Comparison of ENCODE assay signal across 8 mouse cellular contexts in genomic region chr5:121711174-121711927, GRCm38 (mm10). TPM values are rescaled to one million over a fixed set of nuclear protein-coding genes. Genes with fewer than 3 reads are reported as not detected.
A peak's percentile ranks its signal among the peaks of the same experiment; 100 is the strongest.
DNase-seq lines count a peak whose midpoint lies in the region; ATAC-seq and TF ChIP-seq lines count a peak whose summit lies in the region.

Atxn2 (plus strand) TSS chr5:121711337.

- DNase-seq in G1E (ENCODE audit: low spot score), result peak; percentile 93
- peak; percentile 72 to 85 for DNase-seq in cerebellum, adult 18-20 months
- peak; percentile 88 for DNase-seq in forebrain, postnatal 0 days
- DNase-seq in heart, postnatal 36 days, result peak; percentile 85 to 96
- peak; percentile 70 to 81 for DNase-seq in layer of hippocampus, adult 2 months (ENCODE audit: low spot score in 2 of 2)
- peak; percentile 88 for DNase-seq in lung, adult 2 months
- DNase-seq in testis, postnatal 14 days (ENCODE audit: low spot score), result peak; percentile 91

- WGBS in forebrain, postnatal 0 days, result under 1% methylated on average over 52 of the region's 103 CpGs
- WGBS in lung, adult 2 months, result under 1% methylated on average over 44 of the region's 103 CpGs
- WGBS in neural tube, embryonic 15.5 days, result under 1% methylated on average over 86 of the region's 103 CpGs

- H3K4me3 ChIP-seq in G1E (ENCODE audit: low read depth, low read length), result peak within 1 kb of the TSS; percentile 90
- peak within 1 kb of the TSS; percentile 86 for H3K4me3 ChIP-seq in forebrain, postnatal 0 days (ENCODE audit: low read depth, low read length)
- H3K4me3 ChIP-seq in layer of hippocampus, adult 2 months, result peak within 1 kb of the TSS; percentile 86
- H3K4me3 ChIP-seq in lung, adult 2 months (replicated peaks; ENCODE audit: extremely low read depth, low read depth, low read length), result peak within 1 kb of the TSS; percentile 87
- peak within 1 kb of the TSS; percentile 91 for H3K4me3 ChIP-seq in neural tube, embryonic 15.5 days (replicated peaks)

- peak within 1 kb of the TSS; percentile 99 for H3K27ac ChIP-seq in forebrain, postnatal 0 days (ENCODE audit: low read depth, low read length)
- H3K27ac ChIP-seq in layer of hippocampus, adult 2 months, result peak within 1 kb of the TSS; percentile 97
- H3K27ac ChIP-seq in neural tube, embryonic 15.5 days (replicated peaks), result peak within 1 kb of the TSS; percentile 98

- no peaks in the 10 kb centered on the region for H3K9me3 ChIP-seq in G1E (replicated peaks)
- no peaks in the 10 kb centered on the region for H3K9me3 ChIP-seq in forebrain, postnatal 0 days (ENCODE audit: low read length)
- no peaks in the 10 kb centered on the region for H3K9me3 ChIP-seq in neural tube, embryonic 15.5 days (replicated peaks)

- peak; percentile 66 for ATAC-seq in G1E (ENCODE audit: extremely low read depth, insufficient number of reproducible peaks, low FRiP score, poor library complexity, severe bottlenecking)
- ATAC-seq in forebrain, postnatal 0 days, result peak; percentile 76
- ATAC-seq in neural tube, embryonic 15.5 days (ENCODE audit: low FRiP score), result peak; percentile 72

- H3K9ac ChIP-seq in forebrain, postnatal 0 days, result peak within 1 kb of the TSS; percentile 83
- peak within 1 kb of the TSS; percentile 97 for H3K9ac ChIP-seq in neural tube, embryonic 15.5 days (replicated peaks)

- H3K27me3 ChIP-seq in G1E (ENCODE audit: insufficient read depth, low read length), result no peaks in the 10 kb centered on the region
- no peaks in the 10 kb centered on the region for H3K27me3 ChIP-seq in forebrain, postnatal 0 days (ENCODE audit: insufficient read depth, low read length)
- H3K27me3 ChIP-seq in neural tube, embryonic 15.5 days (replicated peaks), result no peaks in the 10 kb centered on the region

- H3K4me2 ChIP-seq in forebrain, postnatal 0 days (ENCODE audit: low read depth), result peak within 1 kb of the TSS; percentile 94
- H3K4me2 ChIP-seq in neural tube, embryonic 15.5 days, result peak within 1 kb of the TSS; percentile 90

- no peak for TF ChIP-seq CTCF in G1E (IDR thresholded peaks at IDR 0.05; ENCODE audit: low read depth, low read length)
- TF ChIP-seq CTCF in forebrain, postnatal 0 days (IDR thresholded peaks at IDR 0.05; ENCODE audit: low read depth), result no peak
- no peak for TF ChIP-seq CTCF in layer of hippocampus, adult 2 months (conservative IDR thresholded peaks at IDR 0.05)
- no peak for TF ChIP-seq CTCF in lung, adult 2 months (IDR thresholded peaks at IDR 0.05; ENCODE audit: insufficient read depth, low read length)

- TF ChIP-seq POLR2A in lung, adult 2 months (IDR thresholded peaks at IDR 0.05; ENCODE audit: borderline replicate concordance, extremely low read depth, low read depth, low read length), result peak; percentile 94; the same call in 1 of the 2 replicates

- intact Hi-C loops in heart, postnatal 36 days (cut with DNase I), result loop anchor here (2.0 to 10.0 kb wide), 3 partner anchors 51 to 443 kb away; partner anchors contain the start of genes Acad10, Brap and Ppp1cc

- peaks cover 36% of the 10 kb centered on the region for H3K4me1 ChIP-seq in G1E (ENCODE audit: insufficient read depth, low read depth, low read length)
- H3K4me1 ChIP-seq in forebrain, postnatal 0 days (ENCODE audit: insufficient read depth), result peaks cover 12% of the 10 kb centered on the region
- peaks cover 8% of the 10 kb centered on the region for H3K4me1 ChIP-seq in lung, adult 2 months (ENCODE audit: control insufficient read depth, insufficient read depth, low read length)
- peaks cover 42% of the 10 kb centered on the region for H3K4me1 ChIP-seq in neural tube, embryonic 15.5 days

- H3K36me3 ChIP-seq in G1E (replicated peaks), result peaks cover 16% of the 10 kb centered on the region
- H3K36me3 ChIP-seq in forebrain, postnatal 0 days (ENCODE audit: insufficient read depth), result no peaks in the 10 kb centered on the region
- H3K36me3 ChIP-seq in neural tube, embryonic 15.5 days, result no peaks in the 10 kb centered on the region

RNA-seq across cellular contexts. Expression of gene Atxn2, which starts in this region (rescaled TPM):
- total RNA-seq in G1E (2014; fragmentation: Nextera tagmentation), result 132 and 151 TPM in 2 replicates
- 30.0 and 38.0 TPM in 2 replicates for total RNA-seq in G1E (2017)
- polyA plus RNA-seq in G1E (2012), result 42.3 and 57.5 TPM in 2 replicates
- 80.3 and 80.6 TPM in 2 replicates for total RNA-seq in forebrain, postnatal 0 days (2014; rRNA removed)
- 71.3 and 92.3 TPM in 2 replicates for polyA plus RNA-seq in forebrain, postnatal 0 days (2015; fragmentation: Nextera tagmentation; extraction: Ambion mirVana)
- 100 to 1,000 TPM; 138 to 149 TPM for total RNA-seq in heart, postnatal 36 days (2021)
- 100 to 1,000 TPM; 216 to 227 TPM for total RNA-seq in layer of hippocampus, adult 2 months (2021)
- 107 and 108 TPM in 2 replicates for polyA plus RNA-seq in lung, adult 2 months (2012; rRNA removed)
- polyA plus RNA-seq in neural tube, embryonic 15.5 days (2015; fragmentation: Nextera tagmentation; extraction: Ambion mirVana), result 70.2 and 100 TPM in 2 replicates

Comparison
In these comparisons a context has a peak if more than half of its experiments do, and no peak if none do; other contexts are left out.
1. Peak in every context shown above with its lines: DNase-seq, ATAC-seq, H3K4me3 ChIP-seq and H3K27ac ChIP-seq.